ENCODE assay signal across 11 mouse cellular contexts in the genomic region with DNA sequence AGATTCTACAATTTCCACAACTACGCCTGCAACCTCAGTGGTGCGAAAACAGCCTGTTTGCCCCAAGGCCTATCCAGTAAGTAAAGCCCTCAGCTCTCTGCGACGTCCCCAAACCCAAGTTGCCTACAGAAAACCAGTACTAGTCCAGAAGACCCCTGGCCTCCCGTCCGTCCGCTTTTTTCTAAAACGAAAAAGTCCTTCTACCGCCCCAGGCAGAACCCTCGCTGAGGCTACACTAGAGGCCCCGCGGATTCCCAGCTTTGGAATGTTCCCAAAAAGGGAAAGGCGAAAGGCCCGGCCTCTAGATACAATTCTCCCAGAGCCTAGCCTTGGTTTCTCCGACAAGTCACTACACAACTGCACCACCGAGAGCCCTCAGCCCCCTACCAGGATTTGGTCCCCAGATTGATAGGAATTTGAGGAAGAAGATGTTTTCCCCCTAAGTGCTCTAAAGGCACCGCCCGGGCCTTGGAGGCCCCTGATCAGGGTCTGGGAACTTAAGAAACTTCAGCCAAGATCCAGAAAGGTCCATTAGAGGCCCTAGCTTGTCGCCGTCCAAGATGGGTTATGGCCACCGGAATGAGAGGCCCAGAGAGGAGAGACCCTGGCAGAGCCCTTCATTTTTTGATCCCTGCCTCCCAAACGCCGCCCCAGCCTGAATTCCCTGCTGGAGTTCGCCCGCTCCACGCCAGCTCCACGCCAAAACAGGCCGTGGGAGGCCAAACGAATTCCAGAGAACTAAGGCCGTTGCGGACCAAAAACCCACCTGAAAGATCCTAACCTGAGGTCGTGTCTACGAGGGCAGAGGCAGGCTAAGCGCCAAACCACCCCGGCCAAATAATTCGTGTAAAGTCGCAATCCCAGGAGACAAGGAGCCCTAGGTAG. TPM values are rescaled to one million over a fixed set of nuclear protein-coding genes. Genes with fewer than 3 reads are reported as not detected.
DNase-seq lines count a peak whose midpoint lies in the region; ATAC-seq and TF ChIP-seq lines count a peak whose summit lies in the region.
"Had no signal": no experiment of that assay in that cellular context is flagged by ENCODE, and none has a peak within 500 bp of the region (broad histone marks: within the 10 kb centered on the region; RNA-seq: fewer than 3 reads in every experiment).

No protein-coding gene starts in this region.

- peak; percentile 46 to 57 for DNase-seq in layer of hippocampus, postnatal 10 days (ENCODE audit: low spot score in 2 of 2)
- DNase-seq in layer of hippocampus, adult 2 months (ENCODE audit: low spot score in 2 of 2): no peak
- DNase-seq in brain, embryonic 14.5 days (ENCODE audit: low read depth): peak; percentile 55
- DNase-seq in ovary, postnatal 36 days (ENCODE audit: low spot score): peak; percentile 34
- no peak for DNase-seq in urinary bladder, adult 2 months (ENCODE audit: low spot score)

- no peak for ATAC-seq in embryonic facial prominence, embryonic 13.5 days (ENCODE audit: insufficient number of reproducible peaks, insufficient read depth, low FRiP score, low TSS enrichment, low read depth)
- no peak for ATAC-seq in kidney, embryonic 14.5 days (ENCODE audit: low FRiP score, low TSS enrichment)
- no peak for ATAC-seq in megakaryocyte-erythroid progenitor cell, adult 5-6 weeks (replicated peaks; ENCODE audit: low FRiP score, low TSS enrichment, poor library complexity, severe bottlenecking)

- TF ChIP-seq POLR2A in brain, embryonic 14.5 days (IDR thresholded peaks at IDR 0.05; ENCODE audit: borderline replicate concordance, extremely low read depth, insufficient read depth, insufficient read length, poor library complexity, severe bottlenecking): no peak

- no peaks in the 10 kb centered on the region for H3K9me3 ChIP-seq in embryonic facial prominence, embryonic 13.5 days
- no peaks in the 10 kb centered on the region for H3K9me3 ChIP-seq in kidney, embryonic 14.5 days (ENCODE audit: control insufficient read depth, low read length)

- no peak for TF ChIP-seq CTCF in layer of hippocampus, adult 2 months (conservative IDR thresholded peaks at IDR 0.05)
- no peak for TF ChIP-seq CTCF in brain, embryonic 14.5 days (IDR thresholded peaks at IDR 0.05; ENCODE audit: borderline replicate concordance, extremely low read depth, insufficient read depth, insufficient read length)

- peak overlapping the region; percentile 74 for H3K4me2 ChIP-seq in embryonic facial prominence, embryonic 13.5 days
- no peak overlapping the region for H3K4me2 ChIP-seq in kidney, embryonic 14.5 days (replicated peaks; ENCODE audit: low read depth, low read length)

- H3K27ac ChIP-seq in layer of hippocampus, adult 2 months: no peak overlapping the region
- no peak overlapping the region for H3K27ac ChIP-seq in embryonic facial prominence, embryonic 13.5 days
- H3K27ac ChIP-seq in kidney, embryonic 14.5 days (ENCODE audit: low read depth, low read length): no peak overlapping the region
- H3K27ac ChIP-seq: macrophage had no signal

- WGBS in embryonic facial prominence, embryonic 13.5 days: 1% methylated on average over 37 of the region's 37 CpGs
- WGBS in kidney, embryonic 14.5 days: 2% methylated on average over 37 of the region's 37 CpGs

- H3K36me3 ChIP-seq in embryonic facial prominence, embryonic 13.5 days: no peaks in the 10 kb centered on the region
- H3K36me3 ChIP-seq in kidney, embryonic 14.5 days (ENCODE audit: control insufficient read depth, insufficient read depth, low read length): no peaks in the 10 kb centered on the region

- H3K4me3 ChIP-seq in layer of hippocampus, adult 2 months: no peak overlapping the region
- H3K4me3 ChIP-seq in embryonic facial prominence, embryonic 13.5 days: peak overlapping the region; percentile 46
- peak overlapping the region; percentile 35; the same call in 1 of the 2 replicates for H3K4me3 ChIP-seq in kidney, embryonic 14.5 days (ENCODE audit: low read length)

- peak overlapping the region; percentile 58 for H3K9ac ChIP-seq in embryonic facial prominence, embryonic 13.5 days
- no peak overlapping the region for H3K9ac ChIP-seq in kidney, embryonic 14.5 days (ENCODE audit: low read depth, low read length)

- peaks cover 47% of the 10 kb centered on the region for H3K4me1 ChIP-seq in embryonic facial prominence, embryonic 13.5 days
- H3K4me1 ChIP-seq in kidney, embryonic 14.5 days (ENCODE audit: control insufficient read depth, insufficient read depth, low read length): peaks cover 7% of the 10 kb centered on the region

- peaks cover 99% of the 10 kb centered on the region for H3K27me3 ChIP-seq in embryonic facial prominence, embryonic 13.5 days
- peaks cover 100% of the 10 kb centered on the region for H3K27me3 ChIP-seq in kidney, embryonic 14.5 days (ENCODE audit: control insufficient read depth, insufficient read depth, low read length)

RNA-seq across cellular contexts. Expression of a gene that starts 1.2 kb away (rescaled TPM):
- total RNA-seq in layer of hippocampus, postnatal 10 days (2021): under 1 TPM; 0.18 to 0.34 TPM
- not detected for total RNA-seq in layer of hippocampus, adult 2 months (2021)
- 4.8 and 9.5 TPM in 2 replicates for polyA plus RNA-seq in brain, embryonic 14.5 days (2012; rRNA removed)
- 2.4 and 3.9 TPM in 2 replicates for polyA plus RNA-seq in embryonic facial prominence, embryonic 13.5 days (2015; fragmentation: Nextera tagmentation; extraction: Ambion mirVana)
- polyA plus RNA-seq in kidney, embryonic 14.5 days (2014; fragmentation: Nextera tagmentation; extraction: Ambion mirVana): not detected in 2 replicates
- not detected in 2 replicates for total RNA-seq in megakaryocyte-erythroid progenitor cell, adult 5-6 weeks (2014; fragmentation: Nextera tagmentation)
- not detected in 2 replicates for total RNA-seq in megakaryocyte-erythroid progenitor cell, adult 5-6 weeks (2017)
- polyA plus RNA-seq in urinary bladder, adult 2 months (2012; rRNA removed): not detected in 2 replicates
- polyA plus RNA-seq: gonadal fat pad, adult 2 months; macrophage; stomach, embryonic 16.5 days had no signal

RNA-seq across cellular contexts. Expression of a gene that starts 48.1 kb away (rescaled TPM):
- not detected for total RNA-seq in layer of hippocampus, postnatal 10 days (2021)
- not detected for total RNA-seq in layer of hippocampus, adult 2 months (2021)
- polyA plus RNA-seq in brain, embryonic 14.5 days (2012; rRNA removed): 0.08 TPM in 1 of 2 replicates, not detected in the other
- not detected in 2 replicates for polyA plus RNA-seq in embryonic facial prominence, embryonic 13.5 days (2015; fragmentation: Nextera tagmentation; extraction: Ambion mirVana)
- polyA plus RNA-seq in kidney, embryonic 14.5 days (2014; fragmentation: Nextera tagmentation; extraction: Ambion mirVana): not detected in 2 replicates
- total RNA-seq in megakaryocyte-erythroid progenitor cell, adult 5-6 weeks (2014; fragmentation: Nextera tagmentation): not detected in 2 replicates
- total RNA-seq in megakaryocyte-erythroid progenitor cell, adult 5-6 weeks (2017): not detected in 2 replicates
- not detected in 2 replicates for polyA plus RNA-seq in urinary bladder, adult 2 months (2012; rRNA removed)
- polyA plus RNA-seq: macrophage; stomach, embryonic 16.5 days had no signal

RNA-seq across cellular contexts. Expression of a gene that starts 54.3 kb away (rescaled TPM):
- under 1 TPM in 1 of 2 experiments, not detected in 1; 0.25 TPM for total RNA-seq in layer of hippocampus, postnatal 10 days (2021)
- total RNA-seq in layer of hippocampus, adult 2 months (2021): under 1 TPM; 0.41 to 0.42 TPM
- 0.10 and 0.18 TPM in 2 replicates for polyA plus RNA-seq in brain, embryonic 14.5 days (2012; rRNA removed)
- polyA plus RNA-seq in embryonic facial prominence, embryonic 13.5 days (2015; fragmentation: Nextera tagmentation; extraction: Ambion mirVana): not detected in 2 replicates
- not detected in 2 replicates for polyA plus RNA-seq in kidney, embryonic 14.5 days (2014; fragmentation: Nextera tagmentation; extraction: Ambion mirVana)
- total RNA-seq in megakaryocyte-erythroid progenitor cell, adult 5-6 weeks (2014; fragmentation: Nextera tagmentation): not detected in 2 replicates
- not detected in 2 replicates for total RNA-seq in megakaryocyte-erythroid progenitor cell, adult 5-6 weeks (2017)
- 0.04 TPM in 1 of 2 replicates, not detected in the other for polyA plus RNA-seq in urinary bladder, adult 2 months (2012; rRNA removed)
- polyA plus RNA-seq: gonadal fat pad, adult 2 months; macrophage; stomach, embryonic 16.5 days had no signal

Comparison
In these comparisons a context has a peak if more than half of its experiments do, and no peak if none do; other contexts are left out.
1. DNase-seq: peak in layer of hippocampus, postnatal 10 days (2 of 2), brain, embryonic 14.5 days (single experiment) and ovary, postnatal 36 days (single experiment); none in layer of hippocampus, adult 2 months (0 of 2) and urinary bladder, adult 2 months (single experiment).